Mouse (Mus musculus) left cerebral cortex, postnatal 36 days (tissue): ENCODE results near the gene Glrp1. TPM values are rescaled to one million over a fixed set of nuclear protein-coding genes. Genes with fewer than 3 reads are reported as not detected.
A peak's percentile ranks its signal among the peaks of the same experiment; 100 is the strongest.

Experiments
- DNase-seq, 2 experiments: peaks; one replicate each; pipeline ENCODE4 v3.0.0; 2021 to 2022; ENCODE audit warnings: low spot score in 2 of 2, mixed read lengths in 1 of 2
- intact Hi-C: fragments of 180-260 bp; cut with DNase I; formaldehyde crosslinking; loops from one replicate; pipeline ENCODE4 v1.15.1; 2025
- total RNA-seq, 2 experiments: library from RNA; stranded (reverse); gene quantifications; 2 replicates each; pipeline ENCODE4 v1.2.3; 2021

Gene Glrp1
- total RNA-seq, 2 experiments from 2014 or later: not detected

GRCm38 (mm10) chr1:88466325-88467064 is 43.4 kb downstream of the Glrp1 start:
- intact Hi-C loops: loop anchor here (10.0 kb wide), 1 partner anchor 88 kb away; no protein-coding TSS in a partner anchor
- no peak for DNase-seq

DNA sequence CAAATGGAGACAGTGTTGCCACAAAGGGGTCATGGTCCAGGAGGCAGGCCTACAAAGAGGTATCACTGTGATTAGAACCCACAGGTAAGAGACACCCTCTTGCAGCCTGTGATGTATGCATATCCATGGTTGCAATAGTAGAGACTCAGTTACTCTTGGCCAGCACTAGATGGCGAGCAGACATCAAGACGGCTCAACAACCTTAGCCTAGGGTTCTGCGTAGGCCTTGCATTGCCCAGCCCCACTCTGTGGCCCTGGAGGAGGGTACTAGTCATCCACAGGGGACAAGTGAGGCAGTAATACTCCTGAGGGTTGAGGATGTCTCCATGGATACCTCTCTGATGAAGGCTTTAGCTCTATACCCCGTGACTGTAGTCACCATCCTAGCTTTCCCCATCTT is 44.1 kb downstream of the Glrp1 start:
- no peak for DNase-seq
- intact Hi-C loops: loop anchor here (10.0 kb wide), 1 partner anchor 89 kb away; no protein-coding TSS in a partner anchor

DNA sequence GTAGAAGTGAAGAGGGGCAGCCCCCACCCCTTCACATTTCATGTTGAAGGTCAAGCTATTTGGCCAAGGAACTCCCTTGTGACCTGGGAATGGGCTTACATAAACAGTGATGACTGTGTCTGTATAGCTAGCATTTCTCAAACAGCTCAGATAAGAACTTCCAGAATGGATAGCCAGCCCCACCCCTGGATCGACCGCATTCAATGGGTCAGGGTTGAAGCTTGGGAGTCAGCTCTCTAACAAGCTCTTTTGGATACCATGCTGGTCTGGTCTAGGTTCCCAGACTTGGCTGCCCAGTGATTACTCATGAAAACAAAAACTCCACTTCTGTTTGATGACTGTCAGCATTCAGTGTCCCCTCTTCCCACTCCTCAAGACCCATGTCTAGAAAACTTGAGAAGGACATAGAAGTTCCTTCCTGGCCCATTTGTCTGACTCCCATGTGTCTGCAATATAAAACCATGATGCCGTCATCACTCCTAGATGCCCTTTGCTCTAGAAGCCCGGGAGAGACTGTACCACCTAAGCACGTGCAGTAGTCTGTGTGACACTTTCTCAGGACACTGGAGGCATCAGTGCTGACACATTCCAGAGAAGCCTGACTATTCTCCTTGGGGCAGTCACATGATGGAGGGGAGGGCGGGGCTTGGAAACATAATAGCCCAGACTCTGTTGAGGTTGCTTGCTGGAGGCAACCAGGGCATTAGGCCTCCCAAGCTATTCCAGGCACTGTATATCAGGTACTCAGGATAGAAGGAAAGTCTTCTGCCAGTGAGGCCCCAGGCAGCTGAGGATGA is 45.6 kb downstream of the Glrp1 start:
- intact Hi-C loops: loop anchor here (10.0 kb wide), 1 partner anchor 90 kb away; no protein-coding TSS in a partner anchor
- no peak for DNase-seq

DNA sequence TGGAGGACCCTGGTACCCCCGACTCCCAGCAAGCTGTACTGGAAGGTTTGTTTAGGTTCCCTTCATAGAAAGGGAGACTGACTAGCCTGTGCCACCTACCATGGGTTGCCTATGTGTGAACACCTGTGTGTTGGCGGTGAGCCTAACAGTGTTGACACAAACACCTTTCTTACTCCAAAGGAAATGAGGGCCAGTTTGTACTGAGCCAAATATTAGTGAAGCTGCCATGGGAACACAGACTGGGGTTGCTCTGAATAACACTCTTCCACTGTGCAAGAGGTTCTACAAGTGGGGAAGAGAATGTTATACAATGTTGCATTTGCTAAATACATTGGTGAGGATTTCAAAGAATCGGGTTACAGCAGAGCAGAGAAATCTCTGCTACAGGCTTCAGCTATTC is 46.6 kb downstream of the Glrp1 start:
- intact Hi-C loops: loop anchor here (10.0 kb wide), 1 partner anchor 92 kb away; no protein-coding TSS in a partner anchor
- no peak for DNase-seq

- DNase-seq: no peak
- intact Hi-C loops: loop anchor here (10.0 kb wide), 1 partner anchor 92 kb away; no protein-coding TSS in a partner anchor
These were observed 47.4 kb downstream of the Glrp1 start for GRCm38 (mm10) chr1:88462484-88462883.

GRCm38 (mm10) chr1:88461096-88461495 is 48.8 kb downstream of the Glrp1 start:
- intact Hi-C loops: loop anchor here (10.0 kb wide), 1 partner anchor 94 kb away; no protein-coding TSS in a partner anchor
- no peak for DNase-seq

GRCm38 (mm10) chr1:88459655-88460054 is 50.2 kb downstream of the Glrp1 start:
- intact Hi-C loops: loop anchor here (10.0 kb wide), 1 partner anchor 95 kb away; no protein-coding TSS in a partner anchor

GRCm38 (mm10) chr1:88459196-88459595 is 50.7 kb downstream of the Glrp1 start:
- DNase-seq: no peak
- intact Hi-C loops: no loop called here

More at GRCm38 (mm10) chr1:88459655-88460054, 50.2 kb downstream of the Glrp1 start:
- no peak for DNase-seq

- DNase-seq: peak; percentile 58 to 75
- intact Hi-C loops: loop anchor here (1.0 kb wide), 1 partner anchor 250 kb away; no protein-coding TSS in a partner anchor
These were observed 53.3 kb downstream of the Glrp1 start for GRCm38 (mm10) chr1:88456451-88457072.

DNA sequence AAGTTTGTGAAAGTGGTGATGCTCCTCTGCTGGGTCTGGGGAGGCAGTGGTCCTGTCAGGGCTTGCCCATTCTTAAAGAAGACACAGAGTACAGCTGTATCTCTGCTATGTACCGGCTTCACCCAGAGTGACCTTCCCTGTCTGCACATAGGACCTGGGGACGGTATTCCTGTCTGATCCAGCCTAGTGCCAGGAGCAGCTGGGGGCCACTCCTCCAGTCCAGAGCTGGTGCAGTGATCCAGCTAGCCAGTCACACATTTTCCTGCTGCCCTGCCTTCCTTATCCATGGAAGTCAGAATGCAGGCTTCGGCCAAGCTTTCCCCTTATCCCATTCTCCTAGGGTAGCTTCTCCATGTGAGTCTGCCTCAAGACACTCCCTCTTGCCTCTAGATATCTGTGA is 54.1 kb downstream of the Glrp1 start:
- DNase-seq: no peak
- intact Hi-C loops: loop anchor here (1.0 kb wide), 1 partner anchor 251 kb away; no protein-coding TSS in a partner anchor

DNA sequence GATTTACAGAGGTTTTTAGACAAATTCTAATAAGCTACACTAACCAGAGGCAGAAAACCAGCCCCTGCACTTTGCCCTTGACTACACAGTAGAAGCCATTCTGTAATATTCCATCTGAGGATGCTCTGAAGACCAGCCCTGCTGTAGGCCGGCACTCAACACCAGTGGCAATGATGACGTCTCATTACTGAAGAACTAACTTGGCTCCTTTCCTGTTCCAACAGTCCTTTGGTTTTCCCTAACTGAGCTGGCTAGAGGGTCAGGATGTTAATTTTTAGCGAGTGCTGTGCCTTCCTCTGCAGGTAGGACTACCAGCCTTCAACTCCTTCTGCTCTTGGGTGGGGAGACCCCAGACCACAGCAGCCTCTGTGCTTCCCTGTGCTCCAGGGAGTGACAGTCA is 55.2 kb downstream of the Glrp1 start:
- intact Hi-C loops: no loop called here

DNA sequence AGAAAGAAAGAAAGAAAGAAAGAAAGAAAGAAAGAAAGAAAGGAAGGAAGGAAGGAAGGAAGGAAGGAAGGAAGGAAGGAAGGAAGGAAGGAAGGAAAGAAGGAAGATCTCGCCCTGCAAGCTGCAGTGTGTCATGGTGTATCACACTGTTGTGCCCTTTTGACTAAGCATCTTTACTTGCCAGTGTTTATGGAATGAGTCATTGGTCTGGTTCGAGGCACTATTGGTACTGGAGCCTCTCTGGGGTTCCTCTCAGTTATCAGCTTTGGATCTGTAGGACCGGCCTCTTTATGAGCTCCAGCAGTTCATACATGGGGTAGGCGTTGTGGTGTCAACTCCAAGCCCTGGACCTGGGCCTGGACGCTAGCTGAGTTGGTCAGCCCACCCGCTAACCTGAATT is 57.7 kb downstream of the Glrp1 start:
- intact Hi-C loops: no loop called here
- DNase-seq: no peak

More for the DNA sequence above, 55.2 kb downstream of the Glrp1 start:
- no peak for DNase-seq

GRCm38 (mm10) chr1:88450668-88451067 is 59.2 kb downstream of the Glrp1 start:
- DNase-seq: no peak
- intact Hi-C loops: no loop called here

Other genes starting within 250 kb of the Glrp1 start
- gene Hjurp, start 232.4 kb downstream of the Glrp1 start, total RNA-seq: 10 to 100 TPM; 33.0 to 38.9 TPM
- under 1 TPM in 1 of 2 experiments, not detected in 1; 0.25 TPM for gene Trpm8, start 232.4 kb downstream of the Glrp1 start, total RNA-seq
- gene Spp2, start 103.1 kb downstream of the Glrp1 start, total RNA-seq: not detected
- gene Arl4c, start 192.2 kb upstream of the Glrp1 start, total RNA-seq: 10 to 100 TPM; 31.4 to 40.0 TPM